Mouse (Mus musculus) kidney, adult 18-20 months (tissue): ENCODE data around the gene Bcat1.

Source experiments
- DNase-seq: peaks from one replicate; pipeline ENCODE4 v3.0.0; 2021

Bcat1 gene

DNA sequence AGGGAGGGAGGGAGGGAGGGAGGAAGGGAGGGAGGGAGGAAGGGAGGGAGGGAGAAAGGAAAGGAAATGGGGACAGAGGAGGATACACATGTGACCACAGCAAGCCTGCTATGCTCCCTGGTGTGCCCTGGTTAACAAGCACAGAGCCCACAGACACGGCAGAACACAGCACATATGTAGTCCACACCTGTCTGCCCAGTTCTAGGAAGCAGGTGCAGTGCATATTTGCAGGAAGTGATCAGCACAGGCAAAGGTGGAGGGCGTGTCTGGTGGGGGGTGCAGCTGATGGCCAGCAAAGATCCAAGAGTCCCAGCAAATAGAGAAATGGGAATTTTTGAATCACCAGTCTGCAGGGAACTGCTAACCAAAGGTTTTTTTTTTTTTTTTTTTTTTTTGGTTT is 23.3 kb downstream of the Bcat1 start:
- no peak for DNase-seq

DNA sequence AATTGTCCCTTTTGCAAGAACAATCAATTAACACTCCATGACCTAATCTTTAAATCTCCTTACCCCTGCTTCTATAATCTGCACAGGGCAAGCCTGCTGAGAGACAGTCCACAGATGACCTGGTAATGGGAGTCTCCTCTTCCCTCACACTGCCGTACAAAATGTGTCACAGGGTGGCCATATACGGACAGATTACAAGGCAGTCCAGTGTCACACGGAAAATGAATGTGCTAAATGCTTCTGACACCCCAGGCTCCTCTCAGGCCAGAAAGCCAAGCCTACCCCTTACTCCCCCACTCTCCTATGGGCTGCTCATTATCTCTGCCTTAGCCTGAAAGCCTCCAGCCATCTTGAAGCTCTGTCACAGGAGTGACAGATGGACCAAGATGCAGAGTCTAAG is 25.1 kb downstream of the Bcat1 start:
- DNase-seq: no peak

DNA sequence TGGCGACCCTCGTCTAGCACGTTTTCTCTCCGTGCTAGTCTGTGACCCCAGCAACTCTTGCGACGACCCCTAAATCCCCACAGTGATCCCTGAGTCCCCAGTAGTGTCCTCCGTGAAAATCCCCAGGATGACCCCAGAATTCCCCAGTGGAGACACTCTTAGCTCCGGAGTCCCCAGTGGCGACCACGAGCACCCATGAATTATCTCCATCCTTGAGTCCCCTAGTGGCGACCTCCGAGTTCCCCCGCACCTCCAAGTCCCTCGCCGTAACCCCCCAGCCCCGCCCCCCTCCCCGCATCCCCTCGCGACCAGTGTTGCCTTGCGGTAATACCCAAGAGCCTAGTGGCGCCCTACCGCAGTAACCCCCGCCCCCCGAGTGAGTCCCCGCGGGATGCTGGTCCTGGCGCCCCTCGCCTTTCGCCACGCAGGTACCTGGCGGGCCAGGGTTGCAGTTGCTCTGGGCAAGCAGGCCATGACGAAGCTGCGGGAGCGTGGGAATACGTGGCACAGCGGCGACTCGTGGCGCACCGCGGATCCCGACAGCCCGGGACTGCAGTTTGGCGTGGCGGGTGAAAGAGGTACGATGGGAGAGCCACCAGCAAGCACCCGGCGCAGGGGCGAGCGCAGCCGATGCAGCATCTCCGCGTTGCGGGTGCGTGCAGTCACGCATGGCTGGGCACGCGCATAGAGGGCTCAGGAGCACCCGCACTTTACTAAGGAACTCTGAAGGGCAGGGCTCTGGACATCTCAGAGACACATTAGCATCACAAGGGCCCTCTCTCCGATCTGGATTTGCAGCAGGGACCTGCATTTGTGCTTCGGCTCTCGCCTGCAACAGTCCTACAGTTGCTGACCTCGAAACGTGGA is 27.6 kb downstream of the Bcat1 start:
- DNase-seq: no peak

DNA sequence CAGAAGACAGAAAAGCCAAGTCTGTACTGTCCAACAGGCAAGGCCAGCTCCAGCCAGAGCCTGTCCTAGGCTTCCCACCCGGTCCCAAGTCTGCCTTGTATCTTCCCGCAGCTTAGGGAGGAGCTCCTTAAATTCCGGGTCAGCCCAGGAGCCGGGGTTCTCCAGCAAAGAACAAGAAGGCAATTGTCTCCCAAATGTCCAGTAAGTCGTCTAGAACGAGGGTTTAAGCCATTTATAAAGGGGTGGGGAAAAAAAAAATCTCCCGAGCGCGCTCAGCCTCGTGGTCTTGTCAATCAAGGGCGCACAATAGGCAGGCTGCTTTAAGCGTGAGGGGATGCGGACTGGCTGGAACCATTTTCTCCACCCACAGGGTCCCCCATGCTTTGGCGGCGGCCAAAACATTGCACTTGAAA is 28.5 kb downstream of the Bcat1 start:
- no peak for DNase-seq

- no peak for DNase-seq
Observed at GRCm38 (mm10) chr6:145046266-145046890, 29.6 kb downstream of the Bcat1 start.

- no peak for DNase-seq
Observed at GRCm38 (mm10) chr6:145044916-145045574, 30.9 kb downstream of the Bcat1 start.

DNA sequence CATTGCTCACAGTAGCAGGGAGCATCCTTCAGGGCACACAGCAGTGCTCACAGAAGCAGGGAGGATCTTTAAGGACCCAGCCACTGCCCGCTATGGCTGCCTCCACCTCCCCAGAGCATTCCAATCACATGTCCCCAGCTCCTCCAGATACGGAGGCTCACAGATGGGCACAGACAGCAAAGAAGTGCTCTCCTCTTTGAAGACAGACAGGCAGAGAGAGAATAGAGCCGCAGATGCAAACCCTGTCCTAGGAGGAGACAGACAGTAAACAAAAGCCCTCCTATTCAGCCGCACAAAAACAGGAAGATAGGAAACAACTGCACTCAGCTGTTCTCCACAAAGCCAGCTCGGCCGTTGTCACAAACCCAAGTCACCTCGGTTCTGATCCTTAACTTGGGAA is 35.3 kb downstream of the Bcat1 start:
- DNase-seq: no peak

DNA sequence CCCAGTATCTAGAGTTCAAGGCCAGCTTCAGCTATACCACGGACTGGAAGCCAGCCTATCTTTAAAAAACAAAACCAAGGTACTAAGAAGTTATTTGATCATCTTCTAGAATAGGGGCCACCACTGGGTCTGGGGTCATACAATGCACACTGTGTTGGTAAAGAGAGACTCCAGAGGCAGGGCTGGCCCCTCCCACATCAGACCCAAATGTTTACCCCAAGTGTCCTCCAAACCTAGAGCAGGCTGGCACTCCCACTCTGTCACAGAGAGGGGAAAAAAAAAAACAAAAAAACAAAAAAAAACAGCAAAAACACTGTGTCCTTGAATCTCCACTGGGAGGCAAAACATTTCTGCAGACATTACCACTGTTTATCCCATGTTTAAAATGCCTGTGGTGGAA is 38.4 kb downstream of the Bcat1 start:
- no peak for DNase-seq

- DNase-seq: no peak
Observed at GRCm38 (mm10) chr6:145035412-145035811, 40.6 kb downstream of the Bcat1 start.

- DNase-seq: no peak
Observed at GRCm38 (mm10) chr6:145030587-145030986, 45.4 kb downstream of the Bcat1 start.

GRCm38 (mm10) chr6:145023990-145024389 is 52.0 kb downstream of the Bcat1 start:
- DNase-seq: no peak

DNA sequence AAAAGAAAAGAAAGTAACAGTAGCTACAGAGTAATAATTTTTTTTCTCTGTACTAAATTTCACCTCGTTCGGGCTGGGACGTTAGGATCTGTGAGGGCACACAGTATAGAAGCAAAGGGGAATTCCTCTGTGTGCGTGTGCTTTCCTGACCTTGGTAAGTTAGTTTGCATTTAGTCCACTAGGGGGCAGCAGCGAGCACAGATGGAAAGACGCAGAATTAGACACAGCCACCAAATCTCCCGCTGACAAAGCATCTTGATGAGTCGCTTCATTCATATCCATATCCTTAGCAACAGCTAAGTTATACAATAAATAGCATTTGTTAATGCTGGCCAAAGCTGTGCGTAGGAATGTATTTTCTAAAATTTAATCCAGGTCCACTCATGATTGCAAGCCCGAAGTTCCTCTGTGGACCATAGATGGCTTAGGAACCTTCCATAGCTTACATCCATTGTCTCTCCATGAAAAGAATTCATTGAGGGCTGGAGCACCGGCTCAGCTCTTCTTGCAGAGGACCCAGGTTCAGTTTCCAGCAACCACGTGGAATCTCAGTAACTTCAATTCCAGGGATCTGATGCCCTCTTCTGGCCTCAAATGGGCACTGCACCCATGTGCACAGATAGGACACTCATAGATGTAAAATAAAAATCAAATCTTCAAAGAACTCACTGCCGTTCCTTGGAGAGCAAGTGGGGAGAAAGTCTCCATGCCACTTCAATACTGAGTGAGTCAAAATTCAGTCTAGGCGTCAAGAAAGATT is 52.8 kb downstream of the Bcat1 start:
- no peak for DNase-seq

DNA sequence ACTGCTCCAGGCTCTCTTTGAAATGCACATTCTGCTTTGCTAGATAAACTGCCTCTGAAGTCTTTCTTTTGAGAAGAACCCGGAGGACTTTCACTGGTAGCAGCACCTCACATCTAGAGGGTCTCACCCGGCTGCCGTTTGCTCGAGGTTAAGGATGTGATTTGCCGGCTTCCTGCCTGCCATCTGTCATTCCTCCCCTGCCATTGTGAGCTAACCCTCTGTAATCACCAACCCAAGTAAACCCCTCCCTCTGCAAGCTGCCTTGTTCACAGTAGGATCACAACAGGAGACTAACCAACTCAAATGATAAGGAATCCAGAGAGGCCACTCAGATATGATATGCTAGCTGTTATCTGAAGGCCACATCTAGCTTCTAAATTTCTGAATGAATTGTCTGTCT is 53.6 kb downstream of the Bcat1 start:
- no peak for DNase-seq

- no peak for DNase-seq
Observed at GRCm38 (mm10) chr6:145020553-145020952, 55.4 kb downstream of the Bcat1 start.

DNA sequence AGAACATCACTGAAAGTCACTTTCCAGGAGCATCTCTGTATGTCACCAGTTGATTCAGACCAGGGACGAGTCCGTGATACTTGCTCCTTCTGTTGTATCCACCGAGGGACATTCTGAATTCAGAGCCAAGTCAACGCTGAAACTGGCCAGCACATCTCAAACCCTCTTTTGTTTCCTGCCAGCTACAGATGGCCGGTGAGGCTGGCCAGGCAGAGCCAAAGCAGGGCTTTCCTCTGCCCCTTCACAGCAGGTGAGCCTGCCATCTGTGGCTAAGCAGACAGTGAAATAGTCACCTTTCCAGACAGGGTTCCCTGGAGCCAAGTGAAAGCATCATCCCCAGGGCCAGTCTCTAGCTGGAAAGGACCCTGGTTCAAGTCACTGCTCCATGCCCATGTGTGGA is 57.7 kb downstream of the Bcat1 start:
- DNase-seq: no peak

DNA sequence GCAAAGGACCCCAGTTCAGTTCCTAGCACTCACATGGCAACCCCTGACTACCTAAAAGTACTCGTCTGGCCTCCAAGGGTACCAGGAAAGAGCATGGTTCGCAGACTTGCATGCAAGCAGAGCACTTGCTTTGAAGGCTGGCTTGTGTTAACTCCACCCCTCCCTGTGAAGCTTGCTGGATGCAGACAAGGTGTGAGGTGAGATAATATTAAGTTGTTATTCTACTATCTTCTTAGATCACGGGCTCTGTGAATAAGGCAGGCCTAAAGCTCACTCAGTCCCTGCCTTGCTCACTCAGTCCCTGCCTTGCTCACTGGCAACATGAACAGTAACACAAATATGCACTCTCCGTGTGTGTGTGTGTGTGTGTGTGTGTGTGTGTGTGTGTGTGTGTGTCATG is 58.5 kb downstream of the Bcat1 start:
- DNase-seq: no peak

DNA sequence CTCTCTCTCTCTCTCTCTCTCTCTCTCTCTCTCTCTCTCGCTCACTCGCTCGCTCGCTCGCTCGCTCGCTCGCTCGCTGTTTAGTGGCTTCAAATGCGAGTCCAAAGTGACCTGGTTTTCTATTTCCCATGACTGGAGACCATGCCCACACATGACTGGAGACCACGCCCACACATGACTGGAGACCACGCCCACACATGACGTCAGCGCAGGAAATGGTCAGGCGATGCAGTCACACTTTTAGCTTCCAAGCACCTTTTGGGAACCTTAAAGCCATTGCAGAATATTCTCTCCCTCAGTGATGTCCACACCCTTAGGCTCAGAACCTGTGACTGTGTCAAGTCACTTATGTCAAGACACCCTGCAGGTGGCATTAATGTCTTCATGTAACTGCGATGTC is 59.3 kb downstream of the Bcat1 start:
- DNase-seq: no peak

GRCm38 (mm10) chr6:145014944-145015343 is 61.0 kb downstream of the Bcat1 start:
- no peak for DNase-seq

DNA sequence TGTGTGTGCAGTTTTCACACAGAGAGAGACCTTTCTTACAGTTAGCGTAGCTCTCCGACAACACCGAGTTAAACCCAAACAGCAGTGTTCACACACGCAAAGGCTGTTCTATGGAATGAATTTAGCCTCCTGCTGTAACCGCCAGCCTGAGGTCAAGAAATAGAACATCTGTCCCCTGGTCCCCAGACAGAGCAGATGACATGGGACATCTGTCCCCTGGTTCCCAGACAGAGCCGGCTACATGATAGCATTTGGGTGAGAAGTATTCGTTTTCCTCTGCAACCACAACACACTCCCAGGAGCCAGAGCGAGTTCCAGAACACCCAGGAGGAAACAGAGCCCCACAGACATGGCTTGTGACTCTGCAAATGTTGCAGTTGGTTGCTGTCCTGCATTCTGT is 63.3 kb downstream of the Bcat1 start:
- no peak for DNase-seq

DNA sequence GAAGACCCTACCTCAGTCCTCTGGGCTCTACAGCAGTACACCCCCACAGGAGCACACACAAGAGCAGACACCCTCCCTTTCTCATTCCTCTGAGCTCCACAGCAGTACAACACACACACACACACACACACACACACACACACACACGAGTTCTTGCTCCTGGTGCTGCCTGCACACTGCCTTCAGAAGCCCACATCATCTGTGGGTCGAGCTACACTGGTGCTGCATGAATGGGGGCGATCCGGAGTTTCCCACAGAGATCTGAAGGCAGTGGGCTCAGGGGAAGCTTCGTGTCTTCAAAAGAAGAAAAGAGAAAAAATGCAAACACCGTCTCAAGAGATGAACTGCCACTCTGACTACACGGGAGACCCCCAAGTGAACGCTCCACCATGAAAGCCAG is 64.8 kb downstream of the Bcat1 start:
- DNase-seq: no peak

- no peak for DNase-seq
Observed at GRCm38 (mm10) chr6:145009859-145010818, 65.8 kb downstream of the Bcat1 start.

- DNase-seq: no peak
Observed at GRCm38 (mm10) chr6:145003459-145003858, 72.5 kb downstream of the Bcat1 start.
